Mouse (Mus musculus) hindbrain, postnatal 0 days (tissue): ENCODE measurements around the gene Klf13. TPM values are rescaled to one million over a fixed set of nuclear protein-coding genes. Genes with fewer than 3 reads are reported as not detected.
A peak's percentile ranks its signal among the peaks of the same experiment; 100 is the strongest.

ENCODE experiments used
- ATAC-seq: fragments of 200-750 bp; cut with Nextera tagmentation; 2 replicates; pipeline ENCODE4 v1.8.0; 2017; ENCODE audit warnings: mild to moderate bottlenecking, moderate TSS enrichment, moderate library complexity
- DNase-seq: peaks from one replicate; pipeline ENCODE4 v3.0.0-alpha.2; 2015; ENCODE audit warnings: low spot score
- H3K27ac ChIP-seq: fragments of 300-500 bp; sonication (generic); 2 replicates; pipeline ENCODE4 v1.5.1; 2014; ENCODE audit warnings: mild to moderate bottlenecking
- H3K27me3 ChIP-seq: fragments of 300-500 bp; sonication (generic); 2 replicates; pipeline ENCODE4 v1.6.1; 2014; ENCODE audit warnings: low read length, mixed read lengths; ENCODE audit not compliant: insufficient read depth
- H3K36me3 ChIP-seq: fragments of 300-500 bp; sonication (generic); 2 replicates; pipeline ENCODE4 v1.6.1; 2014; ENCODE audit warnings: low read length, mixed read lengths; ENCODE audit not compliant: insufficient read depth
- H3K4me1 ChIP-seq: fragments of 300-500 bp; sonication (generic); 2 replicates; pipeline ENCODE4 v1.6.1; 2014; ENCODE audit warnings: antibody characterized with exemption, low read length, mixed read lengths; ENCODE audit not compliant: insufficient read depth
- H3K4me2 ChIP-seq: fragments of 300-500 bp; sonication (generic); 2 replicates; pipeline ENCODE4 v1.6.1; 2014; ENCODE audit warnings: low read depth, mild to moderate bottlenecking, low read length, moderate library complexity, mixed read lengths
- H3K4me3 ChIP-seq: fragments of 300-500 bp; sonication (generic); 2 replicates; pipeline ENCODE4 v1.5.1; 2014; ENCODE audit warnings: low read length
- H3K9ac ChIP-seq: fragments of 300-500 bp; sonication (generic); replicated peaks from 2 replicates; pipeline ENCODE4 v1.6.1; 2014; ENCODE audit warnings: mild to moderate bottlenecking, low read length, moderate library complexity, mixed read lengths
- H3K9me3 ChIP-seq: fragments of 300-500 bp; sonication (generic); 2 replicates; pipeline ENCODE4 v1.6.1; 2016; ENCODE audit warnings: low read length, mixed read lengths
- CTCF ChIP-seq: IDR thresholded peaks from 2 replicates; pipeline ENCODE4 v1.5.1; 2016; ENCODE audit warnings: antibody characterized with exemption, control low read depth, low read depth
- WGBS: fragments of 180-500 bp; shearing (Covaris S2); extraction: QIAGEN DNeasy Blood & Tissue Kit; methylation state at CpG from one replicate; pipeline ENCODE4 v1.1.7; 2014; 5-methylcytosine and 5-hydroxymethylcytosine counted together
- polyA plus RNA-seq: library from polyadenylated mRNA; unstranded; fragments of >200 nt; fragmentation: Nextera tagmentation; extraction: Ambion mirVana; gene quantifications from 2 replicates; pipeline ENCODE4 v1.2.1, GENCODE M21; 2015
- total RNA-seq: library from RNA; depleted of rRNA; stranded (reverse); fragments of >200 nt; gene quantifications from 2 replicates; pipeline ENCODE4 v1.2.3, GENCODE M21; 2014

Klf13 gene
- total and polyA plus RNA-seq, 2 experiments from 2014 or later, result 26.9 to 34.0 TPM

GRCm38 (mm10) chr7:63910225-63910624 is 28.5 kb downstream of the Klf13 start:
- ATAC-seq, result no peak
- H3K36me3 ChIP-seq, result no peaks in the 10 kb centered on the region
- no peak overlapping the region for H3K4me2 ChIP-seq
- H3K4me3 ChIP-seq, result no peak overlapping the region
- WGBS, result 53% methylated on average over 5 of the region's 5 CpGs
- no peaks in the 10 kb centered on the region for H3K27me3 ChIP-seq
- peaks cover 41% of the 10 kb centered on the region for H3K4me1 ChIP-seq
- H3K9ac ChIP-seq, result no peak overlapping the region
- no peaks in the 10 kb centered on the region for H3K9me3 ChIP-seq
- no peak for TF ChIP-seq CTCF
- H3K27ac ChIP-seq, result peak overlapping the region; percentile 45; the same call in 1 of the 2 replicates
- DNase-seq, result no peak

- Histone ChIP-seq H3K4me1 (peaks cover 38% of the 10 kb centered on the region), H3K4me2 (no peak overlapping the region)
Measured at GRCm38 (mm10) chr7:63908496-63909285, 30.0 kb downstream of the Klf13 start.

GRCm38 (mm10) chr7:63907778-63908495 is 30.8 kb downstream of the Klf13 start:
- no peak overlapping the region for H3K4me2 ChIP-seq
- no peak overlapping the region for H3K9ac ChIP-seq
- H3K27me3 ChIP-seq, result no peaks in the 10 kb centered on the region
- H3K4me3 ChIP-seq, result no peak overlapping the region
- WGBS, result 56% methylated on average over 5 of the region's 5 CpGs
- peaks cover 37% of the 10 kb centered on the region for H3K4me1 ChIP-seq
- H3K36me3 ChIP-seq, result no peaks in the 10 kb centered on the region
- H3K9me3 ChIP-seq, result no peaks in the 10 kb centered on the region
- no peak for TF ChIP-seq CTCF
- peak overlapping the region; percentile 67 for H3K27ac ChIP-seq
- ATAC-seq (no peak), DNase-seq (peak; percentile 2)

More at GRCm38 (mm10) chr7:63908496-63909285, 30.0 kb downstream of the Klf13 start:
- ATAC-seq (no peak), DNase-seq (peak; percentile 23)
- TF ChIP-seq CTCF, result no peak
- WGBS, result 49% methylated on average over 10 of the region's 11 CpGs
- Histone ChIP-seq H3K27ac (peak overlapping the region; percentile 67), H3K27me3 (no peaks in the 10 kb centered on the region), H3K4me3 (no peak overlapping the region), H3K9ac (no peak overlapping the region), H3K9me3 (no peaks in the 10 kb centered on the region), H3K36me3 (no peaks in the 10 kb centered on the region)

GRCm38 (mm10) chr7:63905642-63906041 is 33.1 kb downstream of the Klf13 start:
- no peak overlapping the region for H3K27ac ChIP-seq
- 89% methylated on average over 5 of the region's 5 CpGs for WGBS
- no peak overlapping the region for H3K4me2 ChIP-seq
- H3K27me3 ChIP-seq, result no peaks in the 10 kb centered on the region
- DNase-seq (no peak), ATAC-seq (no peak)
- H3K4me1 ChIP-seq, result peaks cover 20% of the 10 kb centered on the region
- no peak overlapping the region for H3K9ac ChIP-seq
- no peaks in the 10 kb centered on the region for H3K36me3 ChIP-seq
- no peak overlapping the region for H3K4me3 ChIP-seq
- no peaks in the 10 kb centered on the region for H3K9me3 ChIP-seq
- TF ChIP-seq CTCF, result no peak

GRCm38 (mm10) chr7:63905190-63905589 is 33.5 kb downstream of the Klf13 start:
- no peak for ATAC-seq
- Histone ChIP-seq H3K4me3 (no peak overlapping the region), H3K9me3 (no peaks in the 10 kb centered on the region), H3K36me3 (no peaks in the 10 kb centered on the region), H3K9ac (no peak overlapping the region), H3K27me3 (no peaks in the 10 kb centered on the region), H3K27ac (no peak overlapping the region), H3K4me2 (no peak overlapping the region), H3K4me1 (peaks cover 17% of the 10 kb centered on the region)
- WGBS, result 88% methylated on average over 2 of the region's 2 CpGs
- DNase-seq, result no peak
- TF ChIP-seq CTCF, result no peak

GRCm38 (mm10) chr7:63903635-63904380 is 34.9 kb downstream of the Klf13 start:
- Histone ChIP-seq H3K36me3 (no peaks in the 10 kb centered on the region), H3K9me3 (no peaks in the 10 kb centered on the region), H3K27me3 (no peaks in the 10 kb centered on the region), H3K9ac (no peak overlapping the region), H3K4me1 (peaks cover 14% of the 10 kb centered on the region), H3K27ac (no peak overlapping the region), H3K4me2 (no peak overlapping the region), H3K4me3 (no peak overlapping the region)
- WGBS, result 63% methylated on average over 9 of the region's 9 CpGs
- ATAC-seq, result no peak
- TF ChIP-seq CTCF, result no peak
- DNase-seq, result no peak
